Mouse (Mus musculus): ENCODE results near the gene Cyp21a1. TPM values are rescaled to one million over a fixed set of nuclear protein-coding genes. Genes with fewer than 3 reads are reported as not detected.

Gene Cyp21a1
- total RNA-seq, 2 experiments from 2014 or later: not detected

Small RNA genes lying within 50 kb of the gene (microRNA-seq; reads per million reads assigned to microRNA genes)
- 0 reads per million in 2 experiments for gene Gm27471
- 4.0 to 4.4 reads per million in 2 experiments for gene Mir6970
- 1.7 to 4.2 reads per million in 2 experiments for gene Mir6971

Other genes with a start within 250 kb of the Cyp21a1 start
- gene Notch4, start 240.3 kb downstream of the Cyp21a1 start, total RNA-seq (2021): 10 to 100 TPM; 10.0 to 10.9 TPM
- 1 to 10 TPM; 3.2 to 3.4 TPM for gene Gpsm3, start 214.8 kb downstream of the Cyp21a1 start, total RNA-seq (2021)
- 10 to 100 TPM; 45.9 to 48.8 TPM for gene Pbx2, start 213.3 kb downstream of the Cyp21a1 start, total RNA-seq (2021)
- gene Ager, start 206.7 kb downstream of the Cyp21a1 start, total RNA-seq (2021): 1 to 10 TPM in 1 of 2 experiments, under 1 TPM in 1; 0.87 to 1.2 TPM
- 10 to 100 TPM; 83.2 to 90.9 TPM for gene Rnf5, start 200.9 kb downstream of the Cyp21a1 start, total RNA-seq (2021)
- 100 to 1,000 TPM; 175 to 180 TPM for gene Agpat1, start 200.3 kb downstream of the Cyp21a1 start, total RNA-seq (2021)
- 1 to 10 TPM; 3.5 to 4.1 TPM for gene Egfl8, start 188.6 kb downstream of the Cyp21a1 start, total RNA-seq (2021)
- gene Ppt2, start 176.1 kb downstream of the Cyp21a1 start, total RNA-seq (2021): 10 to 100 TPM; 39.3 to 45.7 TPM
- 100 to 1,000 TPM; 195 to 228 TPM for gene Prrt1, start 175.0 kb downstream of the Cyp21a1 start, total RNA-seq (2021)
- gene Fkbpl, start 159.8 kb downstream of the Cyp21a1 start, total RNA-seq (2021): 10 to 100 TPM; 16.1 to 16.7 TPM
- 10 to 100 TPM; 76.4 to 80.3 TPM for gene Atf6b, start 157.4 kb downstream of the Cyp21a1 start, total RNA-seq (2021)
- gene Tnxb, start 134.0 kb downstream of the Cyp21a1 start, total RNA-seq (2021): 1 to 10 TPM; 1.5 to 1.8 TPM
- 1 to 10 TPM; 5.2 to 8.0 TPM for gene C4b, start 60.7 kb downstream of the Cyp21a1 start, total RNA-seq (2021)
- 10 to 100 TPM; 58.2 to 59.3 TPM for gene Stk19, start 32.4 kb upstream of the Cyp21a1 start, total RNA-seq (2021)
- gene Dxo, start 32.5 kb upstream of the Cyp21a1 start, total RNA-seq (2021): 10 to 100 TPM; 33.5 to 35.8 TPM
- gene Skiv2l, start 45.6 kb upstream of the Cyp21a1 start, total RNA-seq (2021): 10 to 100 TPM; 68.5 to 73.1 TPM
- 10 to 100 TPM; 29.1 to 30.5 TPM for gene Nelfe, start 45.8 kb upstream of the Cyp21a1 start, total RNA-seq (2021)
- gene Cfb, start 58.0 kb upstream of the Cyp21a1 start, total RNA-seq (2021): under 1 TPM in 1 of 2 experiments, not detected in 1; 0.20 TPM
- gene Zbtb12, start 74.9 kb upstream of the Cyp21a1 start, total RNA-seq (2021): 1 to 10 TPM; 5.0 to 5.1 TPM
- gene Gm20547, start 77.5 kb upstream of the Cyp21a1 start, total RNA-seq (2021): under 1 TPM in 1 of 2 experiments, not detected in 1; 0.26 TPM
- 1 to 10 TPM; 2.5 to 2.9 TPM for gene C2, start 93.7 kb upstream of the Cyp21a1 start, total RNA-seq (2021)
- 100 to 1,000 TPM; 166 to 171 TPM for gene Ehmt2, start 93.9 kb upstream of the Cyp21a1 start, total RNA-seq (2021)
- under 1 TPM; 0.38 to 0.40 TPM for gene Slc44a4, start 109.9 kb upstream of the Cyp21a1 start, total RNA-seq (2021)
- gene Neu1, start 126.7 kb upstream of the Cyp21a1 start, total RNA-seq (2021): 10 to 100 TPM; 32.1 to 32.8 TPM
- 1 to 10 TPM; 3.3 to 3.5 TPM for gene Hspa1b, start 154.7 kb upstream of the Cyp21a1 start, total RNA-seq (2021)
- not detected for gene Gm20481, start 165.4 kb upstream of the Cyp21a1 start, total RNA-seq (2021)
- 1 to 10 TPM; 5.5 to 6.7 TPM for gene Hspa1a, start 167.6 kb upstream of the Cyp21a1 start, total RNA-seq (2021)
- under 1 TPM; 0.15 TPM for gene Hspa1l, start 168.1 kb upstream of the Cyp21a1 start, total RNA-seq (2021)
- 10 to 100 TPM; 19.9 to 25.7 TPM for gene Lsm2, start 177.3 kb upstream of the Cyp21a1 start, total RNA-seq (2021)
- gene Vars, start 196.4 kb upstream of the Cyp21a1 start, total RNA-seq (2021): 10 to 100 TPM; 43.1 to 48.6 TPM
- gene Vwa7, start 212.0 kb upstream of the Cyp21a1 start, total RNA-seq (2021): under 1 TPM; 0.17 to 0.24 TPM
- under 1 TPM in 1 of 2 experiments, not detected in 1; 0.92 TPM for gene Sapcd1, start 223.5 kb upstream of the Cyp21a1 start, total RNA-seq (2021)
- under 1 TPM; 0.59 to 0.75 TPM for gene Msh5, start 242.2 kb upstream of the Cyp21a1 start, total RNA-seq (2021)
- gene Clic1, start 245.4 kb upstream of the Cyp21a1 start, total RNA-seq (2021): 10 to 100 TPM; 10.1 to 13.8 TPM